Mouse (Mus musculus) c-Kit-positive CD71-negative TER-119-negative erythroid progenitor cells, embryonic 14.5 days (primary cell): ENCODE measurements around the gene Fbxo11.

Experiments used
- DNase-seq: peaks from one replicate; pipeline ENCODE4 v3.0.0-alpha.2; 2013; ENCODE audit warnings: low read depth

The Fbxo11 gene

GRCm38 (mm10) chr17:88065031-88065800 lies at the start of gene Fbxo11:
Fbxo11 (minus strand) TSS chr17:88065291.
- no peak for DNase-seq

- DNase-seq, result no peak
These were observed 48.8 kb upstream of the Fbxo11 start for GRCm38 (mm10) chr17:88113883-88114229.

GRCm38 (mm10) chr17:88113015-88113882 lies 48.2 kb upstream of the Fbxo11 start:
- peak; percentile 62 for DNase-seq

GRCm38 (mm10) chr17:88111865-88112645 lies 47.0 kb upstream of the Fbxo11 start:
- no peak for DNase-seq

GRCm38 (mm10) chr17:88111081-88111796 lies 46.1 kb upstream of the Fbxo11 start:
- DNase-seq, result no peak

GRCm38 (mm10) chr17:88107708-88108107 lies 42.6 kb upstream of the Fbxo11 start:
- no peak for DNase-seq

- DNase-seq, result no peak
These were observed 41.3 kb upstream of the Fbxo11 start for GRCm38 (mm10) chr17:88106365-88106764.

- DNase-seq, result no peak
These were observed 37.5 kb upstream of the Fbxo11 start for GRCm38 (mm10) chr17:88102597-88102996.

GRCm38 (mm10) chr17:88098181-88098852 lies 33.2 kb upstream of the Fbxo11 start:
- DNase-seq, result no peak

- no peak for DNase-seq
These were observed 32.5 kb upstream of the Fbxo11 start for GRCm38 (mm10) chr17:88097543-88097942.

- no peak for DNase-seq
These were observed 31.8 kb upstream of the Fbxo11 start for GRCm38 (mm10) chr17:88096809-88097399.

GRCm38 (mm10) chr17:88095517-88096198 lies 30.6 kb upstream of the Fbxo11 start:
- DNase-seq, result no peak

GRCm38 (mm10) chr17:88094327-88094726 lies 29.2 kb upstream of the Fbxo11 start:
- no peak for DNase-seq

GRCm38 (mm10) chr17:88093798-88094197 lies 28.7 kb upstream of the Fbxo11 start:
- DNase-seq, result no peak

- no peak for DNase-seq
These were observed 20.9 kb upstream of the Fbxo11 start for GRCm38 (mm10) chr17:88085976-88086375.

- DNase-seq, result no peak
These were observed 16.4 kb upstream of the Fbxo11 start for GRCm38 (mm10) chr17:88081446-88081845.

GRCm38 (mm10) chr17:88079771-88080170 lies 14.7 kb upstream of the Fbxo11 start:
- DNase-seq, result no peak

GRCm38 (mm10) chr17:88072047-88072446 lies 7.0 kb upstream of the Fbxo11 start:
- DNase-seq, result no peak

- DNase-seq, result no peak
These were observed 3.1 kb upstream of the Fbxo11 start for GRCm38 (mm10) chr17:88068024-88068719.
